Mouse (Mus musculus) stomach, postnatal 0 days (tissue): ENCODE data around the gene Mrpl55. TPM values are rescaled to one million over a fixed set of nuclear protein-coding genes. Genes with fewer than 3 reads are reported as not detected.
A peak's percentile ranks its signal among the peaks of the same experiment; 100 is the strongest.

Experiments used
- ATAC-seq: fragments of 200-750 bp; cut with Nextera tagmentation; 2 replicates; pipeline ENCODE4 v1.8.0; 2017; ENCODE audit not compliant: low FRiP score, low TSS enrichment
- DNase-seq: peaks from one replicate; pipeline ENCODE4 v3.0.0-alpha.2; 2016; ENCODE audit warnings: low spot score
- H3K27ac ChIP-seq: fragments of 300-500 bp; sonication (generic); replicated peaks from 2 replicates; pipeline ENCODE4 v1.5.1; 2014; ENCODE audit warnings: mild to moderate bottlenecking, control low read depth
- H3K27me3 ChIP-seq: fragments of 300-500 bp; sonication (generic); 2 replicates; pipeline ENCODE4 v1.6.1; 2014; ENCODE audit warnings: low read length; ENCODE audit not compliant: control insufficient read depth, insufficient read depth
- H3K36me3 ChIP-seq: fragments of 300-500 bp; sonication (generic); 2 replicates; pipeline ENCODE4 v1.6.1; 2014; ENCODE audit warnings: low read length, mixed read lengths; ENCODE audit not compliant: control insufficient read depth, insufficient read depth
- H3K4me1 ChIP-seq: fragments of 300-500 bp; sonication (generic); replicated peaks from 2 replicates; pipeline ENCODE4 v1.6.1; 2014; ENCODE audit warnings: antibody characterized with exemption; ENCODE audit not compliant: control insufficient read depth, insufficient read depth
- H3K4me2 ChIP-seq: fragments of 300-500 bp; sonication (generic); replicated peaks from 2 replicates; pipeline ENCODE4 v1.6.1; 2014; ENCODE audit warnings: low read depth, mild to moderate bottlenecking, control low read depth, moderate library complexity
- H3K4me3 ChIP-seq: fragments of 300-500 bp; sonication (generic); 2 replicates; pipeline ENCODE4 v1.5.1; 2014; ENCODE audit warnings: low read depth, low read length, control low read depth
- H3K9ac ChIP-seq: fragments of 300-500 bp; sonication (generic); 2 replicates; pipeline ENCODE4 v1.6.1; 2014; ENCODE audit warnings: mild to moderate bottlenecking, low read length, control low read depth, mixed read lengths
- H3K9me3 ChIP-seq: fragments of 300-500 bp; sonication (generic); 2 replicates; pipeline ENCODE4 v1.6.1; 2016; ENCODE audit warnings: low read length; ENCODE audit not compliant: control insufficient read depth
- CTCF ChIP-seq: IDR thresholded peaks from 2 replicates; pipeline ENCODE4 v1.5.1; 2016; ENCODE audit warnings: antibody characterized with exemption, low read depth, mild to moderate bottlenecking, moderate library complexity
- EP300 ChIP-seq: optimal IDR thresholded peaks from 2 replicates; pipeline ENCODE3; 2016; ENCODE audit warnings: antibody characterized with exemption
- WGBS: fragments of 180-500 bp; shearing (Covaris S2); extraction: QIAGEN DNeasy Blood & Tissue Kit; methylation state at CpG from one replicate; pipeline ENCODE4 v1.1.7; 2014; 5-methylcytosine and 5-hydroxymethylcytosine counted together
- polyA plus RNA-seq: library from polyadenylated mRNA; unstranded; fragments of >200 nt; fragmentation: Nextera tagmentation; extraction: Ambion mirVana; gene quantifications from 2 replicates; pipeline ENCODE4 v1.2.1, GENCODE M21; 2015

The Mrpl55 gene
- polyA plus RNA-seq = 90.3 and 90.9 TPM in 2 replicates

GRCm38 (mm10) chr11:59202081-59202995 lies at the start of gene Mrpl55:
Gene Mrpl55, plus strand, starts transcription at chr11:59202486.
- WGBS = under 1% methylated on average over 63 of the region's 63 CpGs

GRCm38 (mm10) chr11:59154220-59154619 lies 48.1 kb upstream of the Mrpl55 start:
- Histone ChIP-seq H3K4me2 (no peak overlapping the region), H3K9ac (no peak overlapping the region), H3K4me1 (no peaks in the 10 kb centered on the region), H3K9me3 (no peaks in the 10 kb centered on the region), H3K27me3 (no peaks in the 10 kb centered on the region), H3K4me3 (no peak overlapping the region), H3K27ac (no peak overlapping the region), H3K36me3 (peaks cover 11% of the 10 kb centered on the region)
- DNase-seq (no peak), ATAC-seq (no peak)
- WGBS = 70% methylated on average over 7 of the region's 7 CpGs
- no peak for TF ChIP-seq CTCF
- TF ChIP-seq EP300 = no peak

More at GRCm38 (mm10) chr11:59202081-59202995, at the start of gene Mrpl55:
- H3K4me1 ChIP-seq = 0 out of 2 replicates have a peak, but pooled peaks cover 2% of the 10 kb centered on the region
- H3K27me3 ChIP-seq = no peaks in the 10 kb centered on the region
- H3K36me3 ChIP-seq = peaks cover 4% of the 10 kb centered on the region; the same call in 1 of the 2 replicates
- H3K4me3 ChIP-seq = peak within 1 kb of the TSS; percentile 85
- peak within 1 kb of the TSS; percentile 83 for H3K27ac ChIP-seq
- TF ChIP-seq EP300 (no peak), CTCF (no peak)
- ATAC-seq (peak; percentile 94), DNase-seq (peak; percentile 97)
- H3K9ac ChIP-seq = peak within 1 kb of the TSS; percentile 87
- no peaks in the 10 kb centered on the region for H3K9me3 ChIP-seq
- peak within 1 kb of the TSS; percentile 82 for H3K4me2 ChIP-seq

- TF ChIP-seq EP300 (no peak), CTCF (no peak)
- Histone ChIP-seq H3K4me3 (no peak overlapping the region), H3K9me3 (no peaks in the 10 kb centered on the region), H3K27me3 (no peaks in the 10 kb centered on the region), H3K4me2 (no peak overlapping the region), H3K9ac (no peak overlapping the region), H3K4me1 (no peaks in the 10 kb centered on the region), H3K27ac (no peak overlapping the region), H3K36me3 (peaks cover 11% of the 10 kb centered on the region)
- DNase-seq (no peak), ATAC-seq (no peak)
- WGBS = 89% methylated on average over 5 of the region's 5 CpGs
Observed at GRCm38 (mm10) chr11:59155900-59156299, 46.4 kb upstream of the Mrpl55 start.

GRCm38 (mm10) chr11:59159099-59159498 lies 43.2 kb upstream of the Mrpl55 start:
- no peak for TF ChIP-seq EP300
- TF ChIP-seq CTCF = no peak
- no peak overlapping the region for H3K9ac ChIP-seq
- 0 out of 2 replicates have a peak, but pooled peaks cover 3% of the 10 kb centered on the region for H3K4me1 ChIP-seq
- ATAC-seq (no peak), DNase-seq (no peak)
- H3K27me3 ChIP-seq = no peaks in the 10 kb centered on the region
- no peak overlapping the region for H3K27ac ChIP-seq
- peaks cover 11% of the 10 kb centered on the region for H3K36me3 ChIP-seq
- H3K4me3 ChIP-seq = no peak overlapping the region
- H3K4me2 ChIP-seq = no peak overlapping the region
- WGBS = 90% methylated on average over 13 of the region's 13 CpGs
- H3K9me3 ChIP-seq = no peaks in the 10 kb centered on the region

GRCm38 (mm10) chr11:59159558-59159957 lies 42.7 kb upstream of the Mrpl55 start:
- Histone ChIP-seq H3K9me3 (no peaks in the 10 kb centered on the region), H3K4me3 (no peak overlapping the region), H3K27ac (no peak overlapping the region), H3K36me3 (peaks cover 11% of the 10 kb centered on the region), H3K9ac (no peak overlapping the region), H3K4me2 (no peak overlapping the region), H3K4me1 (0 out of 2 replicates have a peak, but pooled peaks cover 3% of the 10 kb centered on the region), H3K27me3 (no peaks in the 10 kb centered on the region)
- TF ChIP-seq CTCF = no peak
- TF ChIP-seq EP300 = no peak
- 88% methylated on average over 4 of the region's 4 CpGs for WGBS
- no peak for DNase-seq
- ATAC-seq = no peak

GRCm38 (mm10) chr11:59161398-59161797 lies 40.9 kb upstream of the Mrpl55 start:
- ATAC-seq (no peak), DNase-seq (no peak)
- Histone ChIP-seq H3K27ac (no peak overlapping the region), H3K9me3 (no peaks in the 10 kb centered on the region), H3K36me3 (peaks cover 8% of the 10 kb centered on the region; the same call in 1 of the 2 replicates), H3K4me3 (no peak overlapping the region), H3K9ac (no peak overlapping the region), H3K4me2 (no peak overlapping the region), H3K4me1 (0 out of 2 replicates have a peak, but pooled peaks cover 3% of the 10 kb centered on the region), H3K27me3 (no peaks in the 10 kb centered on the region)
- 61% methylated on average over 5 of the region's 5 CpGs for WGBS
- no peak for TF ChIP-seq EP300
- TF ChIP-seq CTCF = peak; percentile 47
